In the genomic region with DNA sequence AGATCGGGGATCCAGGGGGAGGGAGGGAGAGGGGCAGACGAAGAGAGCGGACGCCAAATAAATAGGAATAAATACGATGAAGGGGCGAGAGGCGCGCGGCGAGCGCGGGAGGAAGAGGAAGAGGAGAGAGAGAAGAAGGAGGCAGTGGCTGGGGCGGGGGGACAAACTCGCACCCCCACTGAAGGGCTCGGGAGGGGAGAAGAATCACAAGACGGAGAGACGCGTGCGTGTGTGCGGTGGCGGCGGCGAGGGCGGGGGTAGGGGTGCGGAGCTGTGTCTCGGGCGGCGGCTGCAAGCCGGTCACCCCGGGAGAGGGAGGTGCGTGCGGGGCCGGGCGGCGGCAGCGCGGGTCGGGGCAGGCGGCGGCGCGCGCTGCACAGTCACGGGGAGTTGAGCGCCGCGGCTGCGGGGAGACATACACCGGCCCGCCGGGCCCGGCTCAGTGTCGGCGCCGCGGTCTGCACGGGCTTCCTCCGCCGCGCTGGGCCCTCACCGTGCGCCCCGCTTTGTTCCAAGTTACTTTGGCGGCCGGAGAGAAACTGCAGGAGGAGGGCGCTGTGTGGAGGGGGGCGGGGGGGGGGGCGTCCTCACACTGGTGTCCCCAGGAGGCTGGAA, we compare ENCODE assay signal across 7 mouse cellular contexts. TPM values are rescaled to one million over a fixed set of nuclear protein-coding genes. Genes with fewer than 3 reads are reported as not detected.
A peak's percentile ranks its signal among the peaks of the same experiment; 100 is the strongest.
DNase-seq lines count a peak whose midpoint lies in the region; ATAC-seq and TF ChIP-seq lines count a peak whose summit lies in the region.

A gene (minus strand): TSS at position 142 of the 615 bp plus-strand sequence.

- peak; percentile 4; the same call in 1 of the 2 replicates for ATAC-seq in embryonic facial prominence, embryonic 15.5 days (ENCODE audit: insufficient number of reproducible peaks, low FRiP score, low TSS enrichment, low read depth)
- peak; percentile 3; the same call in 1 of the 2 replicates for ATAC-seq in heart, embryonic 14.5 days (ENCODE audit: insufficient number of reproducible peaks, insufficient read depth, low FRiP score, low read depth)

- WGBS in embryonic facial prominence, embryonic 15.5 days = under 1% methylated on average over 59 of the region's 68 CpGs
- under 1% methylated on average over 36 of the region's 68 CpGs for WGBS in heart, embryonic 14.5 days

- no peaks in the 10 kb centered on the region for H3K9me3 ChIP-seq in ES-E14 (ENCODE audit: control insufficient read depth, insufficient read depth, low read depth, low read length)
- H3K9me3 ChIP-seq in embryonic facial prominence, embryonic 15.5 days (replicated peaks) = no peaks in the 10 kb centered on the region
- no peaks in the 10 kb centered on the region for H3K9me3 ChIP-seq in heart, embryonic 14.5 days (ENCODE audit: control insufficient read depth, low read length)

- H3K4me2 ChIP-seq in embryonic facial prominence, embryonic 15.5 days (replicated peaks) = peak within 1 kb of the TSS; percentile 94
- peak within 1 kb of the TSS; percentile 98 for H3K4me2 ChIP-seq in heart, embryonic 14.5 days (ENCODE audit: low read length)

- peak within 1 kb of the TSS; percentile 71 to 91 for H3K4me3 ChIP-seq in ES-E14 (ENCODE audit: insufficient read depth in 1 of 2, low read depth in 1 of 2, low read length in 2 of 2, poor library complexity in 1 of 2, severe bottlenecking in 1 of 2)
- peak within 1 kb of the TSS; percentile 83 for H3K4me3 ChIP-seq in embryonic facial prominence, embryonic 15.5 days (replicated peaks)
- H3K4me3 ChIP-seq in heart, embryonic 14.5 days (ENCODE audit: control insufficient read depth in 1 of 2, insufficient read depth in 1 of 2, low read depth in 1 of 2, low read length in 2 of 2) = peak within 1 kb of the TSS; percentile 74 to 78

- no peaks in the 10 kb centered on the region for H3K4me1 ChIP-seq in ES-E14 (ENCODE audit: control insufficient read depth in 2 of 2, insufficient read depth in 2 of 2, low read length in 2 of 2, poor library complexity in 1 of 2)
- peaks cover 13% of the 10 kb centered on the region; the same call in 1 of the 2 replicates for H3K4me1 ChIP-seq in embryonic facial prominence, embryonic 15.5 days
- peaks cover 0 to 8% of the 10 kb centered on the region in 2 experiments; a peak in 1 of 4 replicates for H3K4me1 ChIP-seq in heart, embryonic 14.5 days (ENCODE audit: control insufficient read depth in 2 of 2, insufficient read depth in 2 of 2, low read length in 2 of 2)

- H3K27me3 ChIP-seq in embryonic facial prominence, embryonic 15.5 days = no peaks in the 10 kb centered on the region
- no peaks in the 10 kb centered on the region for H3K27me3 ChIP-seq in heart, embryonic 14.5 days (ENCODE audit: control insufficient read depth, insufficient read depth, low read length)

- no peak for DNase-seq in ES-E14 (ENCODE audit: low read depth, low spot score)
- peak; percentile 45 to 48 for DNase-seq in adrenal gland, adult 18-20 months (ENCODE audit: low spot score in 2 of 2)
- peak; percentile 58 to 70 for DNase-seq in kidney, postnatal 4 days
- peak; percentile 31 for DNase-seq in lung, postnatal 10 days
- DNase-seq in right cerebral cortex, postnatal 4 days = peak; percentile 37

- no peak within 1 kb of the TSS for H3K27ac ChIP-seq in ES-E14 (ENCODE audit: insufficient read depth, low read depth, low read length, poor library complexity, severe bottlenecking)
- H3K27ac ChIP-seq in embryonic facial prominence, embryonic 15.5 days (replicated peaks) = peak within 1 kb of the TSS; percentile 98
- peak within 1 kb of the TSS; percentile 71 to 82 for H3K27ac ChIP-seq in heart, embryonic 14.5 days (replicated peaks in 1 of 2; ENCODE audit: control insufficient read depth in 1 of 2, insufficient read depth in 1 of 2, low read depth in 2 of 2, low read length in 2 of 2)

- no peaks in the 10 kb centered on the region for H3K36me3 ChIP-seq in ES-E14 (ENCODE audit: control insufficient read depth, insufficient read depth, low read length, poor library complexity, severe bottlenecking)
- H3K36me3 ChIP-seq in embryonic facial prominence, embryonic 15.5 days = no peaks in the 10 kb centered on the region
- H3K36me3 ChIP-seq in heart, embryonic 14.5 days (ENCODE audit: control insufficient read depth, insufficient read depth, low read length) = no peaks in the 10 kb centered on the region

- in situ Hi-C loops in ES-E14 (cut with MboI; ENCODE audit: low sequenced_read_pairs in 2 of 2, unreplicated experiment in 2 of 2) = no loop called here

- H3K9ac ChIP-seq in ES-E14 (ENCODE audit: insufficient read depth, low read depth, low read length, poor library complexity, severe bottlenecking) = peak within 1 kb of the TSS; percentile 70
- H3K9ac ChIP-seq in embryonic facial prominence, embryonic 15.5 days = peak within 1 kb of the TSS; percentile 90
- peak within 1 kb of the TSS; percentile 87 for H3K9ac ChIP-seq in heart, embryonic 14.5 days (ENCODE audit: low read length)

TF ChIP-seq in ES-E14, 5 proteins besides CTCF, POLR2A, EP300 and RAD21:
- TF ChIP-seq HCFC1 (IDR thresholded peaks at IDR 0.05; ENCODE audit: borderline replicate concordance, insufficient read depth, low read length) = no peak
- no peak for TF ChIP-seq ZC3H11A (IDR thresholded peaks at IDR 0.05; ENCODE audit: borderline replicate concordance, low read depth, low read length)
- no peak for TF ChIP-seq ZNF384 (IDR thresholded peaks at IDR 0.05; ENCODE audit: low read depth, low read length)
- TF ChIP-seq CHD2 (IDR thresholded peaks at IDR 0.05; ENCODE audit: low read depth, low read length) = no peak
- no peak for TF ChIP-seq MAFK (IDR thresholded peaks at IDR 0.05; ENCODE audit: insufficient read depth, low read depth, low read length)

RNA-seq across cellular contexts. Expression of the gene that starts here (rescaled TPM):
- 2.5 and 3.8 TPM in 2 replicates for total RNA-seq in ES-E14 (2012; rRNA removed)
- total RNA-seq in adrenal gland, adult 18-20 months (2021) = 10 to 100 TPM; 16.2 to 18.2 TPM
- polyA plus RNA-seq in embryonic facial prominence, embryonic 15.5 days (2015; fragmentation: Nextera tagmentation; extraction: Ambion mirVana) = 70.6 and 71.9 TPM in 2 replicates
- polyA plus RNA-seq in heart, embryonic 14.5 days (2014; fragmentation: Nextera tagmentation; extraction: Ambion mirVana) = 26.4 and 26.5 TPM in 2 replicates
